Mouse (Mus musculus) C2C12 (cell line): ENCODE measurements around the gene Crtc2. TPM values are rescaled to one million over a fixed set of nuclear protein-coding genes. Genes with fewer than 3 reads are reported as not detected.

ENCODE experiments used
- H3K27me3 ChIP-seq: one replicate; pipeline ENCODE4 v1.6.1; 2011; ENCODE audit not compliant: control insufficient read depth, insufficient read depth, insufficient read length
- H3K36me3 ChIP-seq: one replicate; pipeline ENCODE4 v1.6.1; 2011; ENCODE audit not compliant: control insufficient read depth, insufficient read depth
- H3K4me3 ChIP-seq: one replicate; pipeline ENCODE4 v1.5.1; 2011; ENCODE audit warnings: mild to moderate bottlenecking, control low read depth; ENCODE audit not compliant: poor library complexity, insufficient read depth, severe bottlenecking
- H3K79me2 ChIP-seq: one replicate; pipeline ENCODE4 v1.6.1; 2011; ENCODE audit not compliant: control insufficient read depth, insufficient read depth
- H3K79me3 ChIP-seq: one replicate; pipeline ENCODE4 v1.6.1; 2011; ENCODE audit warnings: low read depth, control low read depth
- H3ac ChIP-seq: one replicate; pipeline ENCODE3; 2011; ENCODE audit warnings: low read depth; ENCODE audit not compliant: control insufficient read depth, insufficient read length
- CEBPB ChIP-seq: IDR thresholded peaks from one replicate; pipeline ENCODE4 v1.6.1; 2011; ENCODE audit warnings: low read depth, mild to moderate bottlenecking, control low read depth, moderate library complexity
- CTCF ChIP-seq: IDR thresholded peaks from one replicate; pipeline ENCODE4 v1.5.1; 2011; ENCODE audit not compliant: control insufficient read depth, insufficient read depth, insufficient read length
- FOSL1 ChIP-seq: IDR thresholded peaks from one replicate; pipeline ENCODE4 v1.8.0; 2011; ENCODE audit warnings: mild to moderate bottlenecking, low read length; ENCODE audit not compliant: poor library complexity, insufficient read depth, severe bottlenecking
- MAX ChIP-seq: IDR thresholded peaks from one replicate; pipeline ENCODE4 v1.6.1; 2011; ENCODE audit warnings: mild to moderate bottlenecking, control low read depth
- MYOD1 ChIP-seq: IDR thresholded peaks from one replicate; pipeline ENCODE4 v1.6.1; 2011; ENCODE audit warnings: low read depth; ENCODE audit not compliant: control insufficient read depth, insufficient read length
- MYOG ChIP-seq: IDR thresholded peaks from one replicate; pipeline ENCODE4 v1.6.1; 2011; ENCODE audit not compliant: control insufficient read depth, insufficient read length; ENCODE audit errors: extremely low read depth
- USF1 ChIP-seq: IDR thresholded peaks from one replicate; pipeline ENCODE4 v1.6.1; 2011; ENCODE audit warnings: low read depth, mild to moderate bottlenecking, control low read depth, moderate library complexity
- polyA plus RNA-seq: library from polyadenylated mRNA; unstranded; fragments of >200 nt; fragmentation: generic; extraction: Trizol; gene quantifications from one replicate; pipeline ENCODE4 v1.2.1, GENCODE M21; 2012; ENCODE audit warnings: missing spikeins

The Crtc2 gene
- polyA plus RNA-seq, 1 experiment = 25.7 TPM

DNA sequence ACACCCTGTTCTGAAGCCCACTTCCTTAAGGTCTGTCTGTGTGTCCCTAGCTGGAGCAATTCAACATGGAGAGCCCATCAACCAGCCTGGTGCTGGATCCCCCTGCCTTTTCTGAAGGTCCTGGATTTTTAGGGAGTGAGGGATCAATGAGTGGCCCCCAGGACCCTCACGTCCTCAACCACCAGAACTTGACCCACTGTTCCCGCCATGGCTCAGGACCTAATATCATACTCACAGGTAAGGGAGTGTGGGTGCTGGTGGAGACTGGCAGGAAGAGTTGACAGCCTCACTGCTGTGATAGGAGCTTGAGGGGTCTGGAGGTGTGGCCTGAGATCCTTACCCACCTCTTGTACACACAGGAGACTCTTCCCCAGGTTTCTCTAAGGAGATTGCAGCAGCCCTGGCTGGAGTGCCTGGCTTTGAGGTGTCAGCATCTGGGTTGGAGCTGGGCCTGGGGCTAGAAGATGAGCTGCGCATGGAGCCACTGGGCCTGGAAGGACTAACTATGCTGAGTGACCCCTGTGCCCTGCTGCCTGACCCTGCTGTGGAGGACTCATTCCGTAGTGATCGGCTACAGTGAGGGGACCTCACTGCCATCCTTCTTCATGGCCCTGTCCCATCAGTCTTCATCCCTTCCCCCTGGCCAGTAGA lies 9.3 kb downstream of the Crtc2 start:
- H3K36me3 ChIP-seq = peaks cover 33% of the 10 kb centered on the region
- TF ChIP-seq USF1 (no peak), MYOG (no peak)
- H3K79me2 ChIP-seq = peaks cover 1% of the 10 kb centered on the region
- no peaks in the 10 kb centered on the region for H3K79me3 ChIP-seq
- H3ac ChIP-seq = no peak overlapping the region
- H3K4me3 ChIP-seq = no peak overlapping the region
- H3K27me3 ChIP-seq = no peaks in the 10 kb centered on the region

- H3K36me3 ChIP-seq = peaks cover 24% of the 10 kb centered on the region
- no peak for TF ChIP-seq MYOG
- TF ChIP-seq CEBPB = no peak
- TF ChIP-seq MYOD1 = no peak
- TF ChIP-seq FOSL1 = no peak
- TF ChIP-seq CTCF = no peak
- no peak for TF ChIP-seq MAX
- TF ChIP-seq USF1 = no peak
- H3K4me3 ChIP-seq = peak overlapping the region; percentile 50
These were observed 10.7 kb downstream of the Crtc2 start for GRCm38 (mm10) chr3:90264687-90265033.

DNA sequence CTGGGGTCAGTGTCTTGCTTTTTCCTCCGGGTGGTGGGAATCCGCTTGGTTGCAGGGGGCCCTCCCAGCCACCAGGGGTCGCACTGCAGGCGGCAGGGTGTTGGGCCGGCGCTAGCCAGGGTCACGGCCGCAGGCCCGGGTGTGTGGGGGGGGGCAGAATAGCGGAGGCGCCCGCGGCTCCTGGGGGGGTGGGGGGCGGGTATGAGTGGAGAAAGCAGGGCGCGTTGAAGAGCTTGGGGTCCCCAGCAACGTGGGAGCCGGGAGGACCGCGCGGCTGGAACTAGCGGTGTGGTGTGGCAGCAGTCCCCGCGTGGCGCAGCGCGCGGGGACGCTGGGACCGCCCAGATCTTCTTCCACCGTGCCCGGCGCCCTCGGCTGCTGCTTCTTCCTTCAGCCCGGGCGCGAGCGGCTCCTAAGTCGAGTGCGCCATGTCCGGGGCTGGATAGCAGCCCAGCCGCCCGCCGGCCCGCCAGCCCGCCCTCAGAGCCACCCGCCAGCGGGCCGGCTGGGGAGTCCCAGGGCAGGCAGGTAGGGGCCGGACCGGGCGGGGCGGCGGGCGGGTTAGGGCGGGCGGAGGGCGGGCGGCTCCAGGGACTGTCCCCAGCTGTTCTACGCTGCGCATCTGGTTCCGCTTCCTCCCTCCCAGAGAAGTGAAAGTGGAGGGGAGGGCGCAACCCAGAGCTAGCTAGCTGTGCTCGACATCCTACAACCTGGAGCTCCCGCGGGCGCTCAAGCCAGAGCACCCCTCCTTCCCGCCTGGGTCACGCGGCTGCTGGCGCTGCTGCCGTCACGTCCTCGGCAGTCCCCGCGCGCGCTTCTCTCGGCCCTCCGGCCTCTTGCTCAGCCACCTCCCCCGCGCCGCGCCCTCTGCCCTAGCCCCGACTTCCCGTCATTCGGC lies 11.3 kb downstream of the Crtc2 start, which contains the start of gene Dennd4b:
Gene Dennd4b (plus strand): TSS at position 152 of the 898 bp plus-strand sequence.
- H3K79me2 ChIP-seq = no peaks in the 10 kb centered on the region
- H3K36me3 ChIP-seq = peaks cover 18% of the 10 kb centered on the region
- TF ChIP-seq MAX = peak; percentile 52
- TF ChIP-seq CTCF = peak; percentile 95
- no peak for TF ChIP-seq MYOG
- peak within 1 kb of the TSS; percentile 50 for H3K4me3 ChIP-seq
- no peaks in the 10 kb centered on the region for H3K27me3 ChIP-seq
- no peaks in the 10 kb centered on the region for H3K79me3 ChIP-seq
- H3ac ChIP-seq = peak within 1 kb of the TSS; percentile 78

More at GRCm38 (mm10) chr3:90264687-90265033, 10.7 kb downstream of the Crtc2 start:
- no peaks in the 10 kb centered on the region for H3K79me2 ChIP-seq
- no peaks in the 10 kb centered on the region for H3K79me3 ChIP-seq
- H3ac ChIP-seq = peak overlapping the region; percentile 8
- H3K27me3 ChIP-seq = no peaks in the 10 kb centered on the region

GRCm38 (mm10) chr3:90265932-90266741 lies 12.2 kb downstream of the Crtc2 start:
- Histone ChIP-seq H3K4me3 (peak overlapping the region; percentile 50), H3ac (peak overlapping the region; percentile 76), H3K27me3 (no peaks in the 10 kb centered on the region), H3K79me3 (no peaks in the 10 kb centered on the region), H3K79me2 (no peaks in the 10 kb centered on the region), H3K36me3 (peaks cover 15% of the 10 kb centered on the region)
- TF ChIP-seq MAX (no peak), USF1 (no peak), MYOD1 (no peak), MYOG (no peak), CEBPB (no peak), CTCF (no peak), FOSL1 (no peak)

DNA sequence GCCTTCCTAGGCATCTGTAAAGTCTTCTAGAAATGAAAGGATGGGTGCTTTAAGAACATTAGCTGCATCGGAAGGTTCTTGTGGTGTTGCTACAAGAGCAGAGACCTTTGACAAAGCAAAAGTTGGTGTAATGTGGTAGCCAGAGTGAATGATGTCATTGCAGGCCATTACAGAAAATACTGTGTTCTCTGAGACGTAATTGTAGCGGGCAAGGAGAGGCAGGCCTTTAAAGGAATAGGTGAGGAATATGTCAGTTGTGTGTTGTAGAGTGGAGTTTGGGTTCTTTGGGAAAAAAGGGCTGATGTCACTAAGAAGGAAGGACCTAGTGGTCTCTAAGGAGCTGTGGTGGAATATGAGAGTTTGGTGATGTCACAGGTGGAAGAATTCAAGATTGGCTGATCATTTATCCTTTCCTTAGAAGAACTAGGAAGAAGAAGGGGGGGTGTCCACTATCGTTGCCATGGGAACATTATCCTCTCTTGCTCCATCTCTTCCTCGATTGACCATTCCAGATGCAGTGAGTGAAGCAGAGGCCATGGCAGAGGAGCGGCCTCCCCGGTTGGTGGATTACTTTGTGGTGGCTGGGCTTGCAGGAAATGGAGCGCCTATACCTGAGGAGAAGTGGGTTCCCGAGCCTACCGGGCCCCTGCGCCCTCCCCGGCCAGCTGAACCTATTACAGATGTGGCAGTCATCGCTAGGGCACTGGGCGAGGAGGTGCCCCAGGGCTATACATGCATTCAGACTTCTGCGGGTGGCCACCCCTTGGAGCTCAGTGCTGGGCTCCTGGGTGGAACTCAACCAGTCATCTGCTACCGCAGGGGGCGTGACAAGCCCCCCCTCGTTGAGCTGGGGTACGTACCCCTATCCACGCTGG lies 13.2 kb downstream of the Crtc2 start:
- Histone ChIP-seq H3K27me3 (no peaks in the 10 kb centered on the region), H3ac (no peak overlapping the region), H3K79me2 (no peaks in the 10 kb centered on the region), H3K4me3 (no peak overlapping the region), H3K36me3 (peaks cover 5% of the 10 kb centered on the region), H3K79me3 (no peaks in the 10 kb centered on the region)
- TF ChIP-seq USF1 (no peak), MAX (no peak), CTCF (no peak), MYOG (no peak), FOSL1 (no peak), MYOD1 (no peak), CEBPB (no peak)
